Comparison of ENCODE assay signal across 9 mouse cellular contexts in genomic region chr11:32220607-32221224, GRCm38 (mm10). TPM values are rescaled to one million over a fixed set of nuclear protein-coding genes. Genes with fewer than 3 reads are reported as not detected.
DNase-seq lines count a peak whose midpoint lies in the region; ATAC-seq and TF ChIP-seq lines count a peak whose summit lies in the region.
"Had no signal": no experiment of that assay in that cellular context is flagged by ENCODE, and none has a peak within 500 bp of the region (broad histone marks: within the 10 kb centered on the region; RNA-seq: fewer than 3 reads in every experiment).

No protein-coding gene starts in this region.

- peak overlapping the region; percentile 80; the same call in 1 of the 2 replicates for H3K27ac ChIP-seq in embryonic facial prominence, embryonic 11.5 days (replicated peaks; ENCODE audit: low read depth, low read length)
- peak overlapping the region; percentile 98 for H3K27ac ChIP-seq in intestine, embryonic 15.5 days
- H3K27ac ChIP-seq in neural tube, embryonic 13.5 days (replicated peaks) = peak overlapping the region; percentile 81

- H3K27me3 ChIP-seq in embryonic facial prominence, embryonic 11.5 days (ENCODE audit: control insufficient read depth, insufficient read depth, low read length) = no peaks in the 10 kb centered on the region
- no peaks in the 10 kb centered on the region for H3K27me3 ChIP-seq in intestine, embryonic 15.5 days (replicated peaks)
- peaks cover 37% of the 10 kb centered on the region for H3K27me3 ChIP-seq in neural tube, embryonic 13.5 days

- H3K9me3 ChIP-seq in embryonic facial prominence, embryonic 11.5 days (replicated peaks; ENCODE audit: control insufficient read depth, low read length) = no peaks in the 10 kb centered on the region
- no peaks in the 10 kb centered on the region for H3K9me3 ChIP-seq in intestine, embryonic 15.5 days
- no peaks in the 10 kb centered on the region for H3K9me3 ChIP-seq in neural tube, embryonic 13.5 days

- H3K36me3 ChIP-seq in embryonic facial prominence, embryonic 11.5 days (replicated peaks; ENCODE audit: control insufficient read depth, insufficient read depth, low read depth, low read length) = no peaks in the 10 kb centered on the region
- no peaks in the 10 kb centered on the region; the same call in 1 of the 2 replicates for H3K36me3 ChIP-seq in intestine, embryonic 15.5 days
- H3K36me3 ChIP-seq in neural tube, embryonic 13.5 days = no peaks in the 10 kb centered on the region

- no peak for TF ChIP-seq POLR2A in lung, adult 2 months (IDR thresholded peaks at IDR 0.05; ENCODE audit: borderline replicate concordance, extremely low read depth, low read depth, low read length)

- peak overlapping the region; percentile 85 for H3K4me3 ChIP-seq in lung, adult 2 months (replicated peaks; ENCODE audit: extremely low read depth, low read depth, low read length)
- peak overlapping the region; percentile 86 for H3K4me3 ChIP-seq in embryonic facial prominence, embryonic 11.5 days (ENCODE audit: low read depth, low read length)
- peak overlapping the region; percentile 91 for H3K4me3 ChIP-seq in intestine, embryonic 15.5 days (replicated peaks)
- peak overlapping the region; percentile 68 for H3K4me3 ChIP-seq in neural tube, embryonic 13.5 days

- TF ChIP-seq CTCF in lung, adult 2 months (IDR thresholded peaks at IDR 0.05; ENCODE audit: insufficient read depth, low read length) = no peak

- 44% methylated on average over 10 of the region's 10 CpGs for WGBS in lung, adult 2 months
- WGBS in embryonic facial prominence, embryonic 11.5 days = 35% methylated on average over 10 of the region's 10 CpGs
- WGBS in intestine, embryonic 15.5 days = 25% methylated on average over 10 of the region's 10 CpGs
- WGBS in neural tube, embryonic 13.5 days = 34% methylated on average over 10 of the region's 10 CpGs

- DNase-seq in lung, adult 2 months = no peak
- DNase-seq in lung, postnatal 10 days = no peak
- DNase-seq in embryonic facial prominence, embryonic 11.5 days (ENCODE audit: low spot score) = no peak
- no peak for DNase-seq in MN1 (ENCODE audit: low spot score)
- no peak for DNase-seq in layer of hippocampus, postnatal 14 days (ENCODE audit: low spot score in 2 of 2)
- DNase-seq in lung, adult 18-20 months = no peak

- H3K4me1 ChIP-seq in lung, adult 2 months (ENCODE audit: control insufficient read depth, insufficient read depth, low read length) = peaks cover 40% of the 10 kb centered on the region
- H3K4me1 ChIP-seq in embryonic facial prominence, embryonic 11.5 days (ENCODE audit: control insufficient read depth, insufficient read depth, low read length) = peaks cover 9% of the 10 kb centered on the region; the same call in 1 of the 2 replicates
- H3K4me1 ChIP-seq in intestine, embryonic 15.5 days (replicated peaks) = peaks cover 63% of the 10 kb centered on the region
- peaks cover 80% of the 10 kb centered on the region for H3K4me1 ChIP-seq in neural tube, embryonic 13.5 days (replicated peaks)

- H3K4me2 ChIP-seq in embryonic facial prominence, embryonic 11.5 days (ENCODE audit: low read depth, low read length) = peak overlapping the region; percentile 96
- peak overlapping the region; percentile 82 for H3K4me2 ChIP-seq in intestine, embryonic 15.5 days (replicated peaks)
- peak overlapping the region; percentile 96 for H3K4me2 ChIP-seq in neural tube, embryonic 13.5 days

- peak; percentile 2 for ATAC-seq in embryonic facial prominence, embryonic 11.5 days (replicated peaks; ENCODE audit: insufficient number of reproducible peaks, low FRiP score, low TSS enrichment, low read depth)
- ATAC-seq in intestine, embryonic 15.5 days = no peak; the same call in 1 of the 2 replicates
- peak; percentile 9; the same call in 1 of the 2 replicates for ATAC-seq in neural tube, embryonic 13.5 days (ENCODE audit: low read depth)

- H3K9ac ChIP-seq in embryonic facial prominence, embryonic 11.5 days (replicated peaks; ENCODE audit: low read length) = peak overlapping the region; percentile 89; the same call in 1 of the 2 replicates
- H3K9ac ChIP-seq in intestine, embryonic 15.5 days = peak overlapping the region; percentile 94
- peak overlapping the region; percentile 89 for H3K9ac ChIP-seq in neural tube, embryonic 13.5 days

RNA-seq across cellular contexts. Expression of gene Rhbdf1, which starts 1.4 kb away (rescaled TPM):
- 183 and 195 TPM in 2 replicates for polyA plus RNA-seq in lung, adult 2 months (2012; rRNA removed)
- polyA plus RNA-seq in embryonic facial prominence, embryonic 11.5 days (2014; fragmentation: Nextera tagmentation; extraction: Ambion mirVana) = 21.6 and 24.0 TPM in 2 replicates
- polyA plus RNA-seq in intestine, embryonic 15.5 days (2015; fragmentation: Nextera tagmentation; extraction: Ambion mirVana) = 52.8 and 53.5 TPM in 2 replicates
- polyA plus RNA-seq in neural tube, embryonic 13.5 days (2015; fragmentation: Nextera tagmentation; extraction: Ambion mirVana) = 28.9 and 30.4 TPM in 2 replicates
- total RNA-seq in layer of hippocampus, postnatal 14 days (2021) = 10 to 100 TPM; 23.6 to 29.5 TPM

RNA-seq across cellular contexts. Expression of gene Mpg, which starts 5.6 kb away (rescaled TPM):
- 9.8 and 12.4 TPM in 2 replicates for polyA plus RNA-seq in lung, adult 2 months (2012; rRNA removed)
- polyA plus RNA-seq in embryonic facial prominence, embryonic 11.5 days (2014; fragmentation: Nextera tagmentation; extraction: Ambion mirVana) = 29.6 and 30.9 TPM in 2 replicates
- 30.8 and 36.6 TPM in 2 replicates for polyA plus RNA-seq in intestine, embryonic 15.5 days (2015; fragmentation: Nextera tagmentation; extraction: Ambion mirVana)
- polyA plus RNA-seq in neural tube, embryonic 13.5 days (2015; fragmentation: Nextera tagmentation; extraction: Ambion mirVana) = 35.8 and 36.6 TPM in 2 replicates
- total RNA-seq in layer of hippocampus, postnatal 14 days (2021) = 10 to 100 TPM; 19.7 to 21.4 TPM

RNA-seq across cellular contexts. Expression of gene Snrnp25, which starts 15.5 kb away (rescaled TPM):
- polyA plus RNA-seq in lung, adult 2 months (2012; rRNA removed) = 12.5 and 16.5 TPM in 2 replicates
- polyA plus RNA-seq in embryonic facial prominence, embryonic 11.5 days (2014; fragmentation: Nextera tagmentation; extraction: Ambion mirVana) = 91.8 and 94.6 TPM in 2 replicates
- 45.1 and 49.1 TPM in 2 replicates for polyA plus RNA-seq in intestine, embryonic 15.5 days (2015; fragmentation: Nextera tagmentation; extraction: Ambion mirVana)
- 45.7 and 46.8 TPM in 2 replicates for polyA plus RNA-seq in neural tube, embryonic 13.5 days (2015; fragmentation: Nextera tagmentation; extraction: Ambion mirVana)
- total RNA-seq in layer of hippocampus, postnatal 14 days (2021) = 10 to 100 TPM; 28.3 to 29.3 TPM

RNA-seq across cellular contexts. Expression of gene Il9r, which starts 20.6 kb away (rescaled TPM):
- polyA plus RNA-seq in lung, adult 2 months (2012; rRNA removed) = 1.4 and 2.3 TPM in 2 replicates
- polyA plus RNA-seq in embryonic facial prominence, embryonic 11.5 days (2014; fragmentation: Nextera tagmentation; extraction: Ambion mirVana) = 0.08 TPM in 1 of 2 replicates, not detected in the other
- 0.09 and 0.11 TPM in 2 replicates for polyA plus RNA-seq in intestine, embryonic 15.5 days (2015; fragmentation: Nextera tagmentation; extraction: Ambion mirVana)
- not detected in 2 replicates for polyA plus RNA-seq in neural tube, embryonic 13.5 days (2015; fragmentation: Nextera tagmentation; extraction: Ambion mirVana)
- not detected for total RNA-seq in layer of hippocampus, postnatal 14 days (2021)
- total RNA-seq: common myeloid progenitor, adult 5-6 weeks had no signal

RNA-seq across cellular contexts. Expression of gene Nprl3, which starts 46.8 kb away (rescaled TPM):
- 77.9 and 85.7 TPM in 2 replicates for polyA plus RNA-seq in lung, adult 2 months (2012; rRNA removed)
- 23.4 and 28.7 TPM in 2 replicates for polyA plus RNA-seq in embryonic facial prominence, embryonic 11.5 days (2014; fragmentation: Nextera tagmentation; extraction: Ambion mirVana)
- 29.4 and 33.6 TPM in 2 replicates for polyA plus RNA-seq in intestine, embryonic 15.5 days (2015; fragmentation: Nextera tagmentation; extraction: Ambion mirVana)
- polyA plus RNA-seq in neural tube, embryonic 13.5 days (2015; fragmentation: Nextera tagmentation; extraction: Ambion mirVana) = 39.8 and 42.8 TPM in 2 replicates
- 10 to 100 TPM; 57.1 to 63.2 TPM for total RNA-seq in layer of hippocampus, postnatal 14 days (2021)
